Mouse (Mus musculus): ENCODE results near the gene Rpn2.

Gene Rpn2

GRCm38 (mm10) chr2:157353183-157353582, 74.4 kb downstream of the Rpn2 start:
- no peak for DNase-seq

- DNase-seq = no peak
These were observed 75.3 kb downstream of the Rpn2 start for GRCm38 (mm10) chr2:157354106-157354505.

GRCm38 (mm10) chr2:157360028-157360427, 81.2 kb downstream of the Rpn2 start:
- no peak for DNase-seq

GRCm38 (mm10) chr2:157363031-157363430, 84.2 kb downstream of the Rpn2 start:
- DNase-seq = no peak

GRCm38 (mm10) chr2:157366762-157367161, 87.9 kb downstream of the Rpn2 start:
- no peak for DNase-seq

- DNase-seq = peak; percentile 94 to 96
These were observed 88.5 kb downstream of the Rpn2 start, which contains the start of gene Manbal for GRCm38 (mm10) chr2:157367184-157367893. TSS of gene Manbal (plus strand) at chr2:157367594.

- no peak for DNase-seq
These were observed 89.2 kb downstream of the Rpn2 start for GRCm38 (mm10) chr2:157367991-157368390.

GRCm38 (mm10) chr2:157371696-157372095, 92.9 kb downstream of the Rpn2 start:
- peak; percentile 15 to 26 for DNase-seq

- DNase-seq = no peak
These were observed 94.9 kb downstream of the Rpn2 start for GRCm38 (mm10) chr2:157373681-157374080.

GRCm38 (mm10) chr2:157375051-157375450, 96.2 kb downstream of the Rpn2 start:
- DNase-seq = no peak

All from kidney, adult 8-10 months (tissue).